Mouse (Mus musculus) Muller cell, postnatal 12 days (primary cell): ENCODE measurements around the gene Pctp.

Experiments used
- DNase-seq: peaks from one replicate; pipeline ENCODE4 v3.0.0-alpha.2; 2015; ENCODE audit errors: inconsistent ontology term

Pctp gene

GRCm38 (mm10) chr11:90002231-90002986, at the start of gene Pctp:
Gene Pctp, minus strand, starts transcription at chr11:90002894.
- peak; percentile 94 for DNase-seq

- DNase-seq: no peak
Observed at GRCm38 (mm10) chr11:90050016-90050415, 47.3 kb upstream of the Pctp start.

- no peak for DNase-seq
Observed at GRCm38 (mm10) chr11:90047271-90047670, 44.6 kb upstream of the Pctp start.

- DNase-seq: no peak
Observed at GRCm38 (mm10) chr11:90046211-90046610, 43.5 kb upstream of the Pctp start.

- DNase-seq: no peak
Observed at GRCm38 (mm10) chr11:90044459-90044858, 41.8 kb upstream of the Pctp start.

- no peak for DNase-seq
Observed at GRCm38 (mm10) chr11:90038022-90038421, 35.3 kb upstream of the Pctp start.

- DNase-seq: no peak
Observed at GRCm38 (mm10) chr11:90036416-90036815, 33.7 kb upstream of the Pctp start.

GRCm38 (mm10) chr11:90035532-90035931, 32.8 kb upstream of the Pctp start:
- no peak for DNase-seq

GRCm38 (mm10) chr11:90034646-90035045, 32.0 kb upstream of the Pctp start:
- DNase-seq: no peak

- DNase-seq: no peak
Observed at GRCm38 (mm10) chr11:90033442-90033841, 30.7 kb upstream of the Pctp start.

- no peak for DNase-seq
Observed at GRCm38 (mm10) chr11:90032807-90033206, 30.1 kb upstream of the Pctp start.

- DNase-seq: no peak
Observed at GRCm38 (mm10) chr11:90031076-90031475, 28.4 kb upstream of the Pctp start.

GRCm38 (mm10) chr11:90030557-90030956, 27.9 kb upstream of the Pctp start:
- peak; percentile 50 for DNase-seq

- DNase-seq: no peak
Observed at GRCm38 (mm10) chr11:90029841-90030398, 27.2 kb upstream of the Pctp start, which contains the start of gene Tmem100. Gene Tmem100, plus strand, starts transcription at chr11:90030348.

GRCm38 (mm10) chr11:90029354-90029753, 26.7 kb upstream of the Pctp start:
- peak; percentile 71 for DNase-seq

- no peak for DNase-seq
Observed at GRCm38 (mm10) chr11:90028746-90029145, 26.1 kb upstream of the Pctp start.

- DNase-seq: peak; percentile 28
Observed at GRCm38 (mm10) chr11:90027216-90027615, 24.5 kb upstream of the Pctp start.

GRCm38 (mm10) chr11:90026802-90027174, 24.1 kb upstream of the Pctp start:
- DNase-seq: peak; percentile 24

GRCm38 (mm10) chr11:90025891-90026801, 23.5 kb upstream of the Pctp start:
- no peak for DNase-seq

GRCm38 (mm10) chr11:90019161-90019560, 16.5 kb upstream of the Pctp start:
- DNase-seq: no peak

- no peak for DNase-seq
Observed at GRCm38 (mm10) chr11:90015281-90015680, 12.6 kb upstream of the Pctp start.

GRCm38 (mm10) chr11:90013657-90014056, 11.0 kb upstream of the Pctp start:
- no peak for DNase-seq
